In the genomic region with DNA sequence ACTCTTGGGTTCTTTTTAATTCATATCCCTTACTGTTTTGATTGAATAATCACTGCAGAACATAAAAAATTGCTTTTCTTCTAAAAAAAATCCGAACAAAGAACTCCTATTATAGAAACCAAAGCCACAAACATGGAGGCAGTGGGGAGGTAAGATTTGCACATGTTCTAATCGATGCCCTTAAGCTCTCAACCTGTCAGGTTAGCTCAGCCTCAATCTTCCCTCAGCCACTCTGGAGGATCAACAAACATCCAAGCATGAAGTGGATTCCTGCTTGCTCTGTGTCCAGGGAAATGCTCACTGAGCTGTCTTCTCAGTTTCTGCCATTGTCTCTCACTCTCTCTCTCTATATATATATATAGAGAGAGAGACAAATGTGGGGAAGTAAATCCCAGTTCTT, we compare ENCODE assay signal across 17 mouse cellular contexts.
"Had no signal": no experiment of that assay in that cellular context is flagged by ENCODE, and none has a peak within 500 bp of the region (broad histone marks: within the 10 kb centered on the region; RNA-seq: fewer than 3 reads in every experiment).

No protein-coding gene starts in this region.

- H3K27ac ChIP-seq: liver, embryonic 14.5 days; macrophage; midbrain, embryonic 15.5 days; neural tube, embryonic 12.5 days had no signal

- H3K4me3 ChIP-seq: megakaryocyte, embryonic 14.5 days; midbrain, embryonic 15.5 days; neural tube, embryonic 12.5 days had no signal

- ATAC-seq: midbrain, embryonic 15.5 days had no signal

- H3K36me3 ChIP-seq: midbrain, embryonic 15.5 days; neural tube, embryonic 12.5 days had no signal

- H3K27me3 ChIP-seq: megakaryocyte, embryonic 14.5 days; midbrain, embryonic 15.5 days; neural tube, embryonic 12.5 days had no signal

- H3K4me1 ChIP-seq: megakaryocyte, embryonic 14.5 days; midbrain, embryonic 15.5 days; neural tube, embryonic 12.5 days had no signal

- H3K4me2 ChIP-seq: lung, embryonic 14.5 days; midbrain, embryonic 11.5 days; midbrain, embryonic 15.5 days; neural tube, embryonic 12.5 days had no signal

- DNase-seq: lung, adult 18-20 months; lung, embryonic 14.5 days; lung, postnatal 14 days; lung, postnatal 36 days; right cerebral cortex, adult 18-20 months; right cerebral cortex, postnatal 25 days; right cerebral cortex, postnatal 4 days; spleen, adult 18-20 months; thymus, adult 18-20 months; thymus, postnatal 14 days; thymus, postnatal 36 days had no signal

- H3K9me3 ChIP-seq: megakaryocyte, embryonic 14.5 days; midbrain, embryonic 15.5 days; neural tube, embryonic 12.5 days had no signal

- H3K9ac ChIP-seq: liver, embryonic 14.5 days; lung, embryonic 14.5 days; midbrain, embryonic 15.5 days; neural tube, embryonic 12.5 days had no signal
